Mouse (Mus musculus): ENCODE data around the gene Adamtsl4.

- TF ChIP-seq CTCF (IDR thresholded peaks at IDR 0.05; ENCODE audit: insufficient read depth, low read depth, low read length) (no peak), POLR2A (IDR thresholded peaks at IDR 0.05; ENCODE audit: insufficient read depth, low read depth, low read length) (no peak)
Measured at GRCm38 (mm10) chr3:95655437-95655836, 32.3 kb downstream of the Adamtsl4 start.

Measured in olfactory bulb, adult 2 months (tissue).